Mouse (Mus musculus): ENCODE measurements around the gene Nab1. TPM values are rescaled to one million over a fixed set of nuclear protein-coding genes. Genes with fewer than 3 reads are reported as not detected.
"Not testable (repeated sequence)": the region's sequence is repeated elsewhere in the genome, so short reads cannot be mapped to it uniquely, and the experiment has no call there.

Nab1 gene
- polyA plus RNA-seq (2012; rRNA removed): 15.6 and 15.8 TPM in 2 replicates

DNA sequence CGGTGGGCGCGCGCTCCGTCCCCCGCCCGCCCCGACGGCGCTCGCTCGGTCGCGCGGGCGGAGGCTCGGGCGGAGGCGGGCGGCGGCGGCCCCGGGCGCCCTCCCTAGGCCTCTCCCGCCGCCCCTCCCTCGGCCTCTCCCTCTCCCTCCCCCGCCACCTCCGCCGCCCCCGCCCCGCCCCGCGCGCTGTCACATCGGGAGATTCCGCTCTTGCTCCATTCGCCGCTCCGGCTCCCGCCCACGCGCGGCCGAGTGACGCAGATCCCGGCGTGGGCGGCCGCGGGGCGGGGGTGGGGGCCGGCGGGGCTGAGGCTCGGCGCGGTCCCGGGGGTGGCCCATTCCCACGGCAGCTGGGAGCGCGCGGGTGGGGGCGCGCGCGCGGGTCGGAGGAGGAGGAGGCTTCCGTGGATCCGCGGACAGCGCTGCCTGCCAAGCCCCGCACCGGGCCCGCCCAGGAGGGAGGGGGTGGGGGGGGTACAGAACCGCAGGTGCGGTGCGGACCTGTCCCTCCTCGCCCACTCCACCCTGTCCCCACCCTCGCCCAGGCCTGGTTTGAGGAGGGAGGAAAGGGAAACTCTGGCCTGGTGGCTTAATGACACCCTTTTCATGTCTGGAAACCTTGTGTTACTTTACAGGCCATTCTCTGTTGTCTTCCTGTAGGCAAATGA lies at the start of gene Nab1:
Gene Nab1 (minus strand): TSS at position 366 of the 668 bp plus-strand sequence.
- peaks cover 4% of the 10 kb centered on the region; the same call in 1 of the 2 replicates for H3K4me1 ChIP-seq (ENCODE audit: control insufficient read depth, insufficient read depth, low read length)
- TF ChIP-seq POLR2A (IDR thresholded peaks at IDR 0.05; ENCODE audit: extremely low read depth, insufficient read depth, low read length) (no peak), CTCF (IDR thresholded peaks at IDR 0.05; ENCODE audit: extremely low read depth, insufficient read depth, low read length) (no peak)
- H3K27ac ChIP-seq (ENCODE audit: insufficient read depth, low read length): peak within 1 kb of the TSS; percentile 95
- peak within 1 kb of the TSS; percentile 84 for H3K4me3 ChIP-seq (ENCODE audit: insufficient read depth, low read length)

- Histone ChIP-seq H3K4me3 (ENCODE audit: insufficient read depth, low read length) (no peak overlapping the region), H3K27ac (ENCODE audit: insufficient read depth, low read length) (no peak overlapping the region), H3K4me1 (ENCODE audit: control insufficient read depth, insufficient read depth, low read length) (no peaks in the 10 kb centered on the region)
- TF ChIP-seq POLR2A (IDR thresholded peaks at IDR 0.05; ENCODE audit: extremely low read depth, insufficient read depth, low read length): no peak
- TF ChIP-seq CTCF (IDR thresholded peaks at IDR 0.05; ENCODE audit: extremely low read depth, insufficient read depth, low read length): no peak
Measured at GRCm38 (mm10) chr1:52547451-52547850, 47.0 kb upstream of the Nab1 start.

- Histone ChIP-seq H3K4me3 (ENCODE audit: insufficient read depth, low read length) (no peak overlapping the region), H3K4me1 (ENCODE audit: control insufficient read depth, insufficient read depth, low read length) (no peaks in the 10 kb centered on the region), H3K27ac (ENCODE audit: insufficient read depth, low read length) (no peak overlapping the region)
- TF ChIP-seq CTCF (IDR thresholded peaks at IDR 0.05; ENCODE audit: extremely low read depth, insufficient read depth, low read length) (no peak), POLR2A (IDR thresholded peaks at IDR 0.05; ENCODE audit: extremely low read depth, insufficient read depth, low read length) (no peak)
Measured at GRCm38 (mm10) chr1:52546796-52547195, 46.3 kb upstream of the Nab1 start.

DNA sequence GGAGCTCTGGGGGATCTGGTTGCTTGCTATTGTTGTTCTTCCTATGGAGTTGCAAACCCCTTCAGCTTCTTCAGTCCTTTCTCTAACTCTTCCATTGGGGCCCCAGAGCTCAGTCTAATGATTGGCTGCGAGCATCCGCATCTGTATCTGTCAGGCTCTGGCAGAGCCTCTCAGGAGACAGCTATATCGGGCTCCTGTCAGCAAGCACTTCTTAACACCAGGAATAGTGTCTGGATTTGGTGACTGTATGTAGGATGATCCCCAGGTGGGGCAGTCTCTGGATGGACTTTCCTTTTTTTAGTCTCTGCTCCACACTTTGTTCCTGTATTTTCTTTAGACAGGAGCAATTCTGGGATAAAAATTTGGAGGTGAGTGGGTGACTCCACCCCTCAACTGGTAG lies 39.6 kb upstream of the Nab1 start:
- not testable (repeated sequence) for H3K27ac ChIP-seq (ENCODE audit: insufficient read depth, low read length); H3K4me3 ChIP-seq (ENCODE audit: insufficient read depth, low read length); H3K4me1 ChIP-seq (ENCODE audit: control insufficient read depth, insufficient read depth, low read length)

GRCm38 (mm10) chr1:52529933-52530332 lies 29.5 kb upstream of the Nab1 start:
- TF ChIP-seq POLR2A (IDR thresholded peaks at IDR 0.05; ENCODE audit: extremely low read depth, insufficient read depth, low read length): no peak
- no peak for TF ChIP-seq CTCF (IDR thresholded peaks at IDR 0.05; ENCODE audit: extremely low read depth, insufficient read depth, low read length)
- no peaks in the 10 kb centered on the region for H3K4me1 ChIP-seq (ENCODE audit: control insufficient read depth, insufficient read depth, low read length)

GRCm38 (mm10) chr1:52527656-52528055 lies 27.2 kb upstream of the Nab1 start:
- no peak overlapping the region for H3K27ac ChIP-seq (ENCODE audit: insufficient read depth, low read length)
- H3K4me3 ChIP-seq (ENCODE audit: insufficient read depth, low read length): no peak overlapping the region
- no peak for TF ChIP-seq CTCF (IDR thresholded peaks at IDR 0.05; ENCODE audit: extremely low read depth, insufficient read depth, low read length)
- TF ChIP-seq POLR2A (IDR thresholded peaks at IDR 0.05; ENCODE audit: extremely low read depth, insufficient read depth, low read length): no peak
- H3K4me1 ChIP-seq (ENCODE audit: control insufficient read depth, insufficient read depth, low read length): peaks cover 2% of the 10 kb centered on the region; the same call in 1 of the 2 replicates

More at GRCm38 (mm10) chr1:52529933-52530332, 29.5 kb upstream of the Nab1 start:
- no peak overlapping the region for H3K27ac ChIP-seq (ENCODE audit: insufficient read depth, low read length)
- no peak overlapping the region for H3K4me3 ChIP-seq (ENCODE audit: insufficient read depth, low read length)

DNA sequence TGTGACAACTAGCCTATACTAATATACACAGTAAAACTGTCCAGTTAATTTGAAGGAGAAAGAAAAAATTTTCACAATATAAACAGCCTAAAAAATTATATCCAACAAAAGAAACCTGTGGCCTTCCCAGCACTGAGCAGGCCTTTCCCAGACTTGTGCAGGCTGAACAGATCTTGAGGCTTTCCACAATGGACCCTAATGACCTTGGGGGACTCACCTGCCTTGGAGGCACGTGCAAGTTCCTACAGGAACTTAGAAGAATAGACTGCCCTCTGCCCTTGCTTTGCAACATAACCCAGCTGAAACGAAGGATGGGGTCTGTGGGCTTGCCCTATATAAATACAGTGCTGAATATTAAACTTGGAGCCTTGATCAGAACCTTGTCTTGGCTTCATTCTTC lies 26.8 kb upstream of the Nab1 start:
- H3K4me3 ChIP-seq (ENCODE audit: insufficient read depth, low read length): no peak overlapping the region
- no peak overlapping the region for H3K27ac ChIP-seq (ENCODE audit: insufficient read depth, low read length)
- H3K4me1 ChIP-seq (ENCODE audit: control insufficient read depth, insufficient read depth, low read length): peaks cover 2% of the 10 kb centered on the region; the same call in 1 of the 2 replicates
- TF ChIP-seq CTCF (IDR thresholded peaks at IDR 0.05; ENCODE audit: extremely low read depth, insufficient read depth, low read length) (no peak), POLR2A (IDR thresholded peaks at IDR 0.05; ENCODE audit: extremely low read depth, insufficient read depth, low read length) (no peak)

- Histone ChIP-seq H3K27ac (ENCODE audit: insufficient read depth, low read length) (no peak overlapping the region), H3K4me3 (ENCODE audit: insufficient read depth, low read length) (no peak overlapping the region), H3K4me1 (ENCODE audit: control insufficient read depth, insufficient read depth, low read length) (peaks cover 2% of the 10 kb centered on the region; the same call in 1 of the 2 replicates)
- TF ChIP-seq POLR2A (IDR thresholded peaks at IDR 0.05; ENCODE audit: extremely low read depth, insufficient read depth, low read length) (no peak), CTCF (IDR thresholded peaks at IDR 0.05; ENCODE audit: extremely low read depth, insufficient read depth, low read length) (no peak)
Measured at GRCm38 (mm10) chr1:52524663-52525062, 24.2 kb upstream of the Nab1 start.

GRCm38 (mm10) chr1:52524150-52524549 lies 23.7 kb upstream of the Nab1 start:
- no peak overlapping the region for H3K27ac ChIP-seq (ENCODE audit: insufficient read depth, low read length)
- no peak overlapping the region for H3K4me3 ChIP-seq (ENCODE audit: insufficient read depth, low read length)
- H3K4me1 ChIP-seq (ENCODE audit: control insufficient read depth, insufficient read depth, low read length): peaks cover 2% of the 10 kb centered on the region; the same call in 1 of the 2 replicates
- no peak for TF ChIP-seq CTCF (IDR thresholded peaks at IDR 0.05; ENCODE audit: extremely low read depth, insufficient read depth, low read length)
- no peak for TF ChIP-seq POLR2A (IDR thresholded peaks at IDR 0.05; ENCODE audit: extremely low read depth, insufficient read depth, low read length)

- Histone ChIP-seq H3K27ac (ENCODE audit: insufficient read depth, low read length) (no peak overlapping the region), H3K4me1 (ENCODE audit: control insufficient read depth, insufficient read depth, low read length) (peaks cover 2% of the 10 kb centered on the region; the same call in 1 of the 2 replicates), H3K4me3 (ENCODE audit: insufficient read depth, low read length) (no peak overlapping the region)
- TF ChIP-seq POLR2A (IDR thresholded peaks at IDR 0.05; ENCODE audit: extremely low read depth, insufficient read depth, low read length): no peak
- TF ChIP-seq CTCF (IDR thresholded peaks at IDR 0.05; ENCODE audit: extremely low read depth, insufficient read depth, low read length): no peak
Measured at GRCm38 (mm10) chr1:52521436-52521993, 21.0 kb upstream of the Nab1 start.

Measured in cortical plate, adult 2 months (tissue).